Mouse (Mus musculus) kidney, embryonic 14.5 days (tissue): ENCODE results near the gene Pde4b. TPM values are rescaled to one million over a fixed set of nuclear protein-coding genes. Genes with fewer than 3 reads are reported as not detected.

ENCODE experiments used
- ATAC-seq: fragments of 200-750 bp; cut with Nextera tagmentation; 2 replicates; pipeline ENCODE4 v1.8.0; 2017; ENCODE audit warnings: moderate number of reproducible peaks, mild to moderate bottlenecking, moderate TSS enrichment, moderate library complexity; ENCODE audit not compliant: low FRiP score, low TSS enrichment
- H3K27ac ChIP-seq: fragments of 300-500 bp; sonication (generic); 2 replicates; pipeline ENCODE4 v1.5.1; 2014; ENCODE audit warnings: low read depth, mild to moderate bottlenecking, low read length, moderate library complexity, mixed read lengths
- H3K27me3 ChIP-seq: fragments of 300-500 bp; sonication (generic); 2 replicates; pipeline ENCODE4 v1.6.1; 2014; ENCODE audit warnings: mild to moderate bottlenecking, low read length; ENCODE audit not compliant: control insufficient read depth, insufficient read depth
- H3K36me3 ChIP-seq: fragments of 300-500 bp; sonication (generic); 2 replicates; pipeline ENCODE4 v1.6.1; 2014; ENCODE audit warnings: low read length, mixed read lengths; ENCODE audit not compliant: control insufficient read depth, insufficient read depth
- H3K4me1 ChIP-seq: fragments of 300-500 bp; sonication (generic); 2 replicates; pipeline ENCODE4 v1.6.1; 2014; ENCODE audit warnings: low read length, mixed read lengths; ENCODE audit not compliant: control insufficient read depth, insufficient read depth
- H3K4me2 ChIP-seq: fragments of 300-500 bp; sonication (generic); replicated peaks from 2 replicates; pipeline ENCODE4 v1.6.1; 2014; ENCODE audit warnings: low read depth, mild to moderate bottlenecking, low read length
- H3K4me3 ChIP-seq: fragments of 300-500 bp; sonication (generic); 2 replicates; pipeline ENCODE4 v1.5.1; 2014; ENCODE audit warnings: mild to moderate bottlenecking, low read length
- H3K9ac ChIP-seq: fragments of 300-500 bp; sonication (generic); 2 replicates; pipeline ENCODE4 v1.6.1; 2014; ENCODE audit warnings: low read depth, mild to moderate bottlenecking, low read length, moderate library complexity
- H3K9me3 ChIP-seq: fragments of 300-500 bp; sonication (generic); 2 replicates; pipeline ENCODE4 v1.6.1; 2016; ENCODE audit warnings: low read length; ENCODE audit not compliant: control insufficient read depth
- WGBS: fragments of 180-500 bp; shearing (Covaris S2); extraction: QIAGEN DNeasy Blood & Tissue Kit; methylation state at CpG from one replicate; pipeline ENCODE4 v1.1.7; 2014; 5-methylcytosine and 5-hydroxymethylcytosine counted together
- polyA plus RNA-seq: library from polyadenylated mRNA; unstranded; fragments of >200 nt; fragmentation: Nextera tagmentation; extraction: Ambion mirVana; gene quantifications from 2 replicates; pipeline ENCODE4 v1.2.1, GENCODE M21; 2014

Gene Pde4b
- polyA plus RNA-seq, 1 experiment from 2014 or later, result 10.4 TPM

DNA sequence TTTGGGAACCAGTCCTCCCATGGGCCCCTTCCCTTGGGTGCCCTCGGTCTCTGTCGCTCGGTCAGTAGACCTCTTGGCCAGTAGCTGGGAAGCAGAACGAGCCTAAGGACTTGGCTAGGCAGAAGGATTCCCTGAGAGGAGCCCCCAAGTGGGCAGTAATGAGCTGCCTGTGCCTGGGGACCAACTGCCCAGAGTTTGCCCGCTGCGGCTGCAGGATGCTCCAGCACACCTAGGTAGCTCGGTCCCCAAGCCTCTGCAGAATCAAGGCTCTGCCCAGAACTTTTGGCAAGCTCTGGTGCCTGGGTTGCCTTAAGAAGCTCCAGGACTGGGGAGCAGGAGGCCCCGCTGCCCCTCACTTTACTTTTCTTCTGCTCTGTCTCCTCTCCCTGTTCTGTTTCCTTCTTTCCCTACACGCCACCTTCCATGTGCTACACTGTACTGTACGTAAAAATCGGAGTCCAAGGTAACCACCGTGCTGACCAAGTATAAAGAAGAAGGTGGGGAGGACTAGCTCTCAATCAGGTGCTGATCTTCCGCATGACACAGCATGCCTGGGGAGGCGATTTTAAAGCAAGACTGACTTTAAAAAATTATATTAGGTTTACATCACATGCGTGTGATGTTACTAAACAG lies 1.0 kb downstream of the Pde4b start:
- WGBS, result 29% methylated on average over 13 of the region's 15 CpGs
- Histone ChIP-seq H3K27ac (no peak overlapping the region), H3K36me3 (no peaks in the 10 kb centered on the region), H3K4me2 (peak overlapping the region; percentile 95), H3K9ac (peak overlapping the region; percentile 40; the same call in 1 of the 2 replicates), H3K27me3 (peaks cover 25% of the 10 kb centered on the region), H3K9me3 (no peaks in the 10 kb centered on the region), H3K4me1 (no peaks in the 10 kb centered on the region), H3K4me3 (peak overlapping the region; percentile 55)
- ATAC-seq, result peak; percentile 66

GRCm38 (mm10) chr4:102095851-102096250 lies 8.5 kb downstream of the Pde4b start:
- 95% methylated on average over 2 of the region's 2 CpGs for WGBS
- Histone ChIP-seq H3K27me3 (no peaks in the 10 kb centered on the region), H3K36me3 (no peaks in the 10 kb centered on the region), H3K27ac (no peak overlapping the region), H3K9ac (no peak overlapping the region), H3K4me3 (no peak overlapping the region), H3K4me1 (no peaks in the 10 kb centered on the region), H3K9me3 (no peaks in the 10 kb centered on the region), H3K4me2 (no peak overlapping the region)
- no peak for ATAC-seq

DNA sequence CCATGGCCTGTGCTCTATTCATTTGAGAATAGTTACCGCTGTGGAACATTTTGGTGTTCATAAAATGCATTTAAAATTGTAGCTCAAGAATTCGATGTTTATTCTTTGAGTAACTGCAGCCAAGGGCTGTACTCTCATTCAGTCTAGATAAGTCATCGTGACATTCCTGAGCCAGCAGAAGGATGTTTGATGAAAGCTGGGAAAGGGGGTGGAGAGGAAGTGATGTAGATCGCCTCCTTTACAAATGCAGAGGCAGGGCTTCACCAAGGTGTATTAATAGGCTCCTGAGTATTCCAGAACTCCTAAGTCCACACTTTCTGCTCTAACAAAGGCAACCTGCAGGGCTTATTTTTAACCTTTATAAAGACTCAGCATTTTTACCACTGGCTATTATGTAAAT lies 14.9 kb downstream of the Pde4b start:
- ATAC-seq, result no peak
- WGBS, result 81% methylated on average over 4 of the region's 4 CpGs
- no peak overlapping the region for H3K4me3 ChIP-seq
- no peaks in the 10 kb centered on the region for H3K4me1 ChIP-seq
- H3K4me2 ChIP-seq, result no peak overlapping the region
- H3K9ac ChIP-seq, result no peak overlapping the region
- H3K27me3 ChIP-seq, result no peaks in the 10 kb centered on the region
- H3K9me3 ChIP-seq, result no peaks in the 10 kb centered on the region
- no peaks in the 10 kb centered on the region for H3K36me3 ChIP-seq
- H3K27ac ChIP-seq, result no peak overlapping the region

DNA sequence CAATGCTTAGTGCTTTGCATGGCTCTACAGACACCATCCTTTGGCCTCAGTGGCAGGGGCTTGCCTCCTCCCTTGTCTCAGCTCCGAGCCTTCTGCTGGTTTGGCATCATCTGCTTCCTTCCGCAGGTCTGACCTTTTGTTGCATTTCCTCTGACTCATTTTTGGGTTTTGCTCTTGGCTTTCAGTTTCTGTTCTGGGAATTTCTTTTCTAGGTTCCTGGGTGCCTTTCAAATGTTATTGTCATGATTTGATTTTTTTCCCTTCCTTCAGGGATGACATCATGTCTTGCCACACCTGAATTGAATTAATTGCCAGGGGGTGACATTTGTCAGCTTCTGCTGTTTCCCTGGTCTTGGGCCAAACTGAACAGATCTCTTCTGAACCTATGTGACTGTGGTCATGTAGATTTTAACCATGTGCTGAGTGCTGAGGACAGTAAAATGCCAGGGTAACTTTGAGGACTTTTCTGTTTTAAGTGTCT lies 17.2 kb downstream of the Pde4b start:
- WGBS, result 88% methylated on average over 2 of the region's 2 CpGs
- H3K4me3 ChIP-seq, result no peak overlapping the region
- no peak overlapping the region for H3K4me2 ChIP-seq
- H3K36me3 ChIP-seq, result no peaks in the 10 kb centered on the region
- no peaks in the 10 kb centered on the region for H3K27me3 ChIP-seq
- H3K9ac ChIP-seq, result no peak overlapping the region
- no peak overlapping the region for H3K27ac ChIP-seq
- H3K4me1 ChIP-seq, result no peaks in the 10 kb centered on the region
- ATAC-seq, result no peak
- H3K9me3 ChIP-seq, result no peaks in the 10 kb centered on the region

- no peak overlapping the region for H3K9ac ChIP-seq
- H3K4me3 ChIP-seq, result no peak overlapping the region
- no peak for ATAC-seq
- no peaks in the 10 kb centered on the region for H3K9me3 ChIP-seq
- no peaks in the 10 kb centered on the region for H3K27me3 ChIP-seq
- WGBS, result 91% methylated on average over 6 of the region's 6 CpGs
- H3K36me3 ChIP-seq, result no peaks in the 10 kb centered on the region
- H3K4me2 ChIP-seq, result no peak overlapping the region
- no peaks in the 10 kb centered on the region for H3K4me1 ChIP-seq
- H3K27ac ChIP-seq, result no peak overlapping the region
Observed at GRCm38 (mm10) chr4:102106771-102107170, 19.4 kb downstream of the Pde4b start.

DNA sequence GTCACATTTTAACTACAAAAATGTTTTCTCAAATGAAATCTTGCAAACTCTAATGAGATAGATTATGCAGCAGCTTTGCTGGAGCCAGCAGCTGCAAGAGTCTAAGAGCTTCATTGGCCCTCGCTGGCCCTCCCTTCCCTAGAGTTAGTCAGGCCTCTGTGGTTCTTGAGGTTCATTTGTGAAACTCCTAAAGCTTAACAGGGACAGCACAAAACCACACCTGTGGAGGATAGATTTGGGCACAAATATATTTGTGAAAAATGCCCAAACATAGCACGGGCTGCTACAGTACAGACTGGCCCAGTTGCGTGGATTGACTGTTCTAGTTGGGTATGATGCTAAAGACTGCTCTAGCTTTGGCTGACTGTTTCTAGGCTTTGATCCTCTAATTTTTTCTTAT lies 32.1 kb downstream of the Pde4b start:
- H3K27me3 ChIP-seq, result no peaks in the 10 kb centered on the region
- no peaks in the 10 kb centered on the region for H3K36me3 ChIP-seq
- H3K9ac ChIP-seq, result no peak overlapping the region
- no peak overlapping the region for H3K4me3 ChIP-seq
- no peaks in the 10 kb centered on the region for H3K9me3 ChIP-seq
- H3K4me1 ChIP-seq, result no peaks in the 10 kb centered on the region
- H3K27ac ChIP-seq, result no peak overlapping the region
- no peak for ATAC-seq
- WGBS, result 95% methylated on average over 3 of the region's 3 CpGs
- H3K4me2 ChIP-seq, result no peak overlapping the region

- Histone ChIP-seq H3K9ac (no peak overlapping the region), H3K27me3 (no peaks in the 10 kb centered on the region), H3K27ac (no peak overlapping the region), H3K36me3 (no peaks in the 10 kb centered on the region), H3K4me3 (no peak overlapping the region), H3K4me2 (no peak overlapping the region), H3K9me3 (no peaks in the 10 kb centered on the region), H3K4me1 (no peaks in the 10 kb centered on the region)
- WGBS, result 92% methylated on average over 3 of the region's 3 CpGs
- no peak for ATAC-seq
Observed at GRCm38 (mm10) chr4:102136366-102136849, 49.1 kb downstream of the Pde4b start.

DNA sequence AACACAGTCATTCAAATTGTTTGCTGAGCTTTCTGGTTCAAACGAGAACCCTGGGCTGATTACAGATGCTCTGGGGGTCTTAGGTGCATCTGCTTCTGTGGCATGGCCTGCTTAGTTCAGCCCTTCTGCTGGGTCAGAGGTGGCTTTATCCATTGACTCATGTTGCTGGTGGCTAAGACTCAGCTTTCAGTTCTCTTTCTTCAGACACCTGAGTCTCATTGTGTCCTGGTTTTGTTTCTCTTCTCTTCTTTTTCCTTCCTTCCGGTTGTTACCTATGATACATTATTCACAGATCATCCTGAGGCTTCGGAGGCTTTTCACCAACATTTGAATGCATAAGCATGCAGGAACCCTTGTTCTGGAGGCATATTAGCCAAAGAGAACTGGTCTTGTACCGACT lies 51.0 kb downstream of the Pde4b start:
- WGBS, result 80% methylated on average over 4 of the region's 4 CpGs
- no peak for ATAC-seq
- H3K4me3 ChIP-seq, result no peak overlapping the region
- no peak overlapping the region for H3K27ac ChIP-seq
- no peak overlapping the region for H3K9ac ChIP-seq
- no peaks in the 10 kb centered on the region for H3K36me3 ChIP-seq
- no peaks in the 10 kb centered on the region for H3K9me3 ChIP-seq
- H3K27me3 ChIP-seq, result no peaks in the 10 kb centered on the region
- H3K4me1 ChIP-seq, result no peaks in the 10 kb centered on the region
- H3K4me2 ChIP-seq, result no peak overlapping the region

DNA sequence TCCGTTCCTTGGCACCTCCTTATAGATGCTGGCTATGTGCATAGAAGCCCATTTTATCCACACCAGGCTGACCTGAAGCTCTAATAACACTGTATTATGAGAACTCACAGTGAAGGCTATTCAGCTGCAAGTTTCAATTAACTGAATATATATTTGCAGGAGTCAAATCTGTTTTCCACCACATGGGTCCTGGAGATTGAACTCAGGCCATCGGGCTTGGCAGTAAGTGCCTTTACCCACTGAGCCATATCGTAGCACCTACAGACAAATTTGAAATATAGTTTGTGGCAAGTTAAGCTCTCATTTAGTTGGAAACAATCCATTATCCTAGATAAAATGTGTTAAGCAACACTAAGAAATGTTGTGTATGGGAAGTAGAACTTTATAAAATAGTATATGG lies 53.9 kb downstream of the Pde4b start:
- no peak overlapping the region for H3K4me3 ChIP-seq
- H3K9ac ChIP-seq, result no peak overlapping the region
- H3K4me1 ChIP-seq, result no peaks in the 10 kb centered on the region
- no peaks in the 10 kb centered on the region for H3K27me3 ChIP-seq
- H3K36me3 ChIP-seq, result no peaks in the 10 kb centered on the region
- H3K4me2 ChIP-seq, result no peak overlapping the region
- no peaks in the 10 kb centered on the region for H3K9me3 ChIP-seq
- WGBS, result 92% methylated on average over 3 of the region's 3 CpGs
- H3K27ac ChIP-seq, result no peak overlapping the region
- no peak for ATAC-seq
